Mouse (Mus musculus) heart, adult 18-20 months (tissue): ENCODE data around the gene Slc7a10. TPM values are rescaled to one million over a fixed set of nuclear protein-coding genes. Genes with fewer than 3 reads are reported as not detected.

Experiments used
- DNase-seq, 2 experiments: peaks; one replicate each; pipeline ENCODE4 v3.0.0; 2021 to 2022; ENCODE audit warnings: mixed read lengths in 1 of 2
- long read RNA-seq, 2 experiments: library from polyadenylated mRNA; stranded (forward); transcript quantifications; one replicate each; pipeline ENCODE4 v2.0.0; 2021
- total RNA-seq, 2 experiments: library from RNA; stranded (reverse); gene quantifications; 2 replicates each; pipeline ENCODE4 v1.2.3; 2021

Gene Slc7a10
- total RNA-seq = 1 to 10 TPM in 1 of 2 experiments, under 1 TPM in 1; 0.35 to 1.1 TPM
- long read RNA-seq, experiment 1 = 0 reads
- long read RNA-seq, experiment 2, partial matches to known transcripts = 0 of 1 reads
- long read RNA-seq, experiment 2, other reads (novel, unspliced or antisense) = 0 of 1 reads

DNA sequence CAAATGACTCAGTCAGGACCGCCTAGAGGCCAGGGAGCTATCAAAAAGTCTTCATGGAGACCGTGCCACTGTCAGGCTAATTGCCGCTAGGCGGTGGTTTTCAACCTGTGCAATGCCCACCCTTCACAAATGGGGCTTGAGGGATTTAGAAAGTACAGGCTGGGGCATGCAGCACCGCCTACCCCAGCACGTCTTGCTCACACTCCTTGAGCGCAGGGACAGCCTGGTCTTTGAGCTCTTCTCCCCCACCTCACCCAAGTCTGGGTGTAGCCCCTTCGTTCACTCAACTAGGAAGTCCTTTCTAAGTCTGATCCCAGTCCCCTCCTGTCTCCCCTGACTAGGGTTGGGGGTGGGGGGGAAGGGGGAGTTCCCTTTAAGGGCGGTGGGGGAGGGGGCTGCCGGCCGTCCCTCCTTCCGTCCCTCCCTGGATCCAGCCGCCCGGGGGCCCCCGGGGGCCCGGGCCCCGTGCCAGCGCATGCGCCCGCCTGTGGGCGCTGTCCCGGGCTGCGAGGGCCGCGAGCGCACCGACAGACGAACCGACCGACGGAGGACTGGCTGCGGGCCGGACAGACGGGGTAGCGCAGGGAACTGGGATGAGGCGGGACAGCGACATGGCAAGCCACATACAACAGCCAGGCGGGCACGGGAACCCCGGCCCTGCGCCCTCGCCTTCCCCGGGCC, at the start of gene Slc7a10:
Slc7a10 (plus strand) TSS at position 497 of the 681 bp plus-strand sequence.
- DNase-seq = no peak

DNA sequence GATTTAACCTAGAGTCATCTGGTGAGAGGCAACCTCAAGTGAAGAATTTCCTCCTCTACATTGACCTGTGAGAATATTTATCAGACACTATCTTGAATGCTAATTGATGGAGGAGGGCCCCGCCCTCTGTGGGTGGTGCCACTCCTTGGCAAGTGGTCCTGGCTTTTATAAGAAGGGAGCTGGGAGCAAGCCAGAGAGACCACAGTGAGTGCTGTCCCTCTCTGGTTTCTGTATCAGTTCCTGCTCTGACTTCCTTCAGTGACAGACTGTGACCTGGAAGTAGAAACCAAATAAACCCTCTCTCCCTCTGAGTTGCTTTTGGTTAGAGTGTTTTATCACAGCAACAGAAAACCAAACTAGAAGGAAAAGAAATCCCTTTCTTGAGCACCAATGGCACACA, 48.7 kb upstream of the Slc7a10 start:
- no peak for DNase-seq

DNA sequence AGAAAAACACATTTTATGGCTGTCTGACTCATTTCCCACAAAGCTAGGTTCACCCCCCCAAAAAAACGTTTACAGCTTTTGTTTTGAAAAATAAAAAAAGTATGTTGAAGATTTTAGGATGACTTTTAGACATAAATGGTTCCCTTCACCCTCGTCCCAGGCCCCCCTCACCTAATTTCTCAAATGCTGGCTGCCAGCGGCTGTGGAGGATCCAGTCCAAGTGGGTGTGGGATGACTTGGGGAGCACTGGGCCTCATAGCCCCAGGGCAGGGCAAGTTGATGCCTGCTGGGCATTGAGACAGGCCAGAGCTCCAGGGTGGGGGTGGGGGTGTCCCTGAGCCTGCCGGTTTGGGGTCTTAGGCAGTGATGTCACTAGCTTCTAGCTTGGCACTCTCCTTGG, 47.7 kb upstream of the Slc7a10 start:
- DNase-seq = no peak

DNA sequence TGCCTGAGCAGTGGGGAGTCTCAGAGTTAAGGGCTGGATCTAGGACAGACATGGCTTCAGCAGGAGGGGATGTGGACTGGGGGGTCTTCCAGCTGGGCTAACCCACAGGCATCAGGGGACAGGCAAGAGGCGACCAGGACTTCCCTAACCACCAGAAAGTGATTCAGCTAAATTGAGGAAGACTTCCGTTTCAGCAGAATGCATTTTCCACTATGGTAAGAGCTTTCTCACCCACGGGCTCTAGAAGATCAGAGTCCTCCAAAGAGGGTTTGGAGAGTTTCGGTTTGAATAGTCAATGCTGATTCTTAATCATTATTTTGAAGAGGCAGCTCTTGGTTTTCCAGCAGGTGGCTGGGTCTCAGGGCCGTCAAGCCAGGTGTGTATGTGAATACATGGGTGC, 46.3 kb upstream of the Slc7a10 start:
- DNase-seq = no peak

DNA sequence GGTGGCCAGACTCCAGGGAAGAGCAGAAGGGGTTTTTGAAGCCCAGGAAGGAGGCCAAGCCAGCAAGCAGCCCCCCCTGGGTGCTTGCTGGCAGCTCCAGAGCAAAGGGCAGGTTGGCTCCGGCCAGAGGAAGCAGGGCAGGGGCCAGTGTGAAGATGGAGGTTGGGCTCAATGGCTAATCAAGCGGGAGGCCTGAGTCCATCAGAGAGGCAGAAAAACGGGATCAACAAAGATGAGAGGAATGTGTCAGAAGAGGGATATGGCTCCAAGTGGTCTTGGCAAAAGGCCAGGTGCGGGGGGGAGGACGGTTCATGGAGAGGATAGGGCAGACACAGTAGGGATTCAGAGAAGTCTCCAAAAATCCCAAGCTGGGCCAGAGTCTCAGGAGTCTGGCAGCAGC, 44.7 kb upstream of the Slc7a10 start:
- no peak for DNase-seq

DNA sequence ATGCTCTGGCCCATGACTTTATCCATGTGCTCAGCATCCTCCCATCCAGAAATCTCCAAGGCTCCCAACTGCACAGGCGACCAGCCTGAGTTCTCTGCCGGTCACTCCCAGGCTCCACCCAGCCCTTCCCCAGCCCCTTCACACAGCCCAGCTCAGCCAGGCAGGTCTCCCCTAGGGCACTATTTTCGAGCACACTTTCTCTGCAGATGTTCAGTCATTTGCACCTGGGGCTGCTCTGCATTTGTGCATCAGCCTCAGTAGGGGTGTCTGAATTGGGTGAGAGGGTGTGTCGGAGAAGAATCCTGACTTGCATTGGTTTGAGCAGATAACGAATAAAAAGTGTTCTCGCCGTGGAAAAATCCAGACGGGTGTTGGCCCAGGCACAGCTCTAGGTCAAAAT, 43.7 kb upstream of the Slc7a10 start:
- no peak for DNase-seq

DNA sequence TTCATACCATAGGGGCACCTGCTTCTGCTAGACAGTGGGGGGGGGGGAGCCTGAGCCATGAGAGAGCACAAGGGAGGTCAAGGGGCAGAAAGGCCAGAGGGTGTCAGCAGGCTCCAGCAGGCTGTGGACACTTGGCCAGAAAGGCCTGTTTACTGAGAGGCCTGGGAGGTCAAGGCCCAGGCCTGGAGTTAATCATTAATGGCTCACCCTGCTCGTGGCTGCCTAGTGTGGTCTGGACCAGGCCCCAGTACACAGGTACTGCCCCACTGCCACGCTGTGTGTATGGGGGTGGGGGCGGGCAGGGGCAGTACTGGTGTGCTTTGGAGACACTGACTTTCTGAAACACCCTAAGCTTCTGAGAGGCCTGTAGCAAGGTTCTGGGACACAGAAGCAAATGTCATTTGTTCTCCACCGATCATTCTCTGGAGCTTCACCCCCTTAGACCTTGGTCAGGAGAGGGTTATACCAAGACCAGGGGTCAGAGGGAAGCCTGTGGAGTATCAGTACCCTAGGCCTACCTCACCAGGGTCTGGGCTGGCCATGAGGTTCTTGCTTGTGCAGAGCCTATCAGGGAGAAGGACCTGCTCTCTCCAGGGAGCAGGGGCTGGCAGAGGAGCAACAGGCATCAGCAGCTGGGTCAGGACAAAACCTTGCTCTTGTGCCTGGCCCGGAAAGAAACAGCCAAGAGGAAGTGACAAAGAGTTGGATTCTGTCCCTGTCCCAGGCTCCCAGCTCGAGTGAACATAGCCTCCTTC, 42.1 kb upstream of the Slc7a10 start:
- DNase-seq = no peak

DNA sequence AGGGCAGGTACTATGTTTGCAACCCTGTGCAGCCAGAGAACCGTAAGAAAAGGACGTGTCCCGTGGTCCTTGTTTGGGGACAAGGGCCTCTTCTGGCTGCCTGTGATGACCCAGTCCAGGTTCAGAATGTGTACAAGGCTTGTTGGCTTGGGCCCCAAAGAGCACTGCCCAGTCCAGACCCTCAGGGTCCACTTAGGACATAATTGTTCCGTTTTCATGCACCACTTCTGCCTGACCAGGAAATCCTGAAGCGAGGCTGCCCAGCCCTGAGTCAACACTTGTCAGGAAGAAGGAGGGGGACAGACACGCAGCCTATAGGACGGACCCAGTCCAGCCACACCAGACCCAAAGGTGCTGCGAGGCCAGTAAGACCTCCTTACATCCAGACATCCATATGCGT, 41.1 kb upstream of the Slc7a10 start:
- no peak for DNase-seq

DNA sequence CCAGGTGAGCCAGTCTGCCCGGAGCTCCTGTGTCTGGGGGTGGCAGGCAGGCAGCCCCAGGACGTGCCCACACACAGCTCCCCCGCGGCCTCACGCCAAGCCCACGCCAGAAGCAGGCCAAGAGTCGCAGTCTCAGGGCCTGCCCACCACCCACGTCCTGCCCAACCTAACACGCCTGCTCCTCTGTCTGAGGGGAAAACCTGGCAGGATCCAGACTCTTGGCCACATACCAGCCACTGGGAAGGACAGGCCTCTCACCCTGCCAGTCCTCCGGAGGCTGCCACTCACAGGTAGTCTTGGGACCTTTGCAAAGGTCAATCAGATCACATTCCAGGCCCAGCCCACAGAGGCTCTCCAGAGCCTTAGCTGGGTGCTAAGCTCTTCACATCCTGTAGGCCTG, 39.9 kb upstream of the Slc7a10 start:
- no peak for DNase-seq

DNA sequence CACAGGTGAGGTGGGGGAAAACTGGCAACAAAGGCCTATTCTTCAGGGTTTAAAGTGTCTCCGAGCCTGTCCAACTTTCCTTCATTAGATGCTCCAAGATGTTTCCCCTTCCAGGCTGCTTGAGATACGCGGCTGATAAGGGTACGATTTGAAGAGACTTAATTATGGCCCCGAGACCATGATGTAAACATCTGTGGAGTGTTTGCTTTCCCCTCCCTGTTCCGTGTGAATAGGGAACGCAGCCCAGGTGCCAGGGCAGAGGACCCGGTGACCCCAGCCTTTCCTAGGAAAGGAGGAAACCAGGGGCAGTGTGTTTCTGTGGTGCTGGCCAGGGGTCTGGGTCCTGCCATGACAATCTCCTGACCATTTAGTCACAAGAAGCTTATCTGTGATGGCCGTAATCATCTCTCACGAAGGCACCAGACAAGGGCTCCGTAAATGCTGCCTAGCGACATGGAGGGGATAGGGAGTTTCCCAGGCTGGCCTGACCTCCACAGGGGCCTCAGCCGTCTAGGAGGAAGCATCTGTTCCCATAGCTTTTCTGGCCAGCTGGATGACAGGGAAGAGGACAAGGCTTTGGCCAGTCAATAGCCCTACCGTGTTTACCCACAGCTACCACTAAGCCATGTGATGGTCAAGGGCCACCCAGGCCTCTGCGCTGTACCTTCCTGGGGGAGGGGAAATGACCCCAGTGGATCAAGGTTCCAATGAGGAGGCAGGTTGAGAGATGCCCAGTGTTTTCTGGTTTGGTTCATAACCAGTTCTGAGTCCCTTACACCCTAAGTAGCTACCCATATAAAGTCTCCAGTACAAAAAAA, 36.4 kb upstream of the Slc7a10 start:
- peak in 1 of 2 experiments; percentile 18 for DNase-seq

DNA sequence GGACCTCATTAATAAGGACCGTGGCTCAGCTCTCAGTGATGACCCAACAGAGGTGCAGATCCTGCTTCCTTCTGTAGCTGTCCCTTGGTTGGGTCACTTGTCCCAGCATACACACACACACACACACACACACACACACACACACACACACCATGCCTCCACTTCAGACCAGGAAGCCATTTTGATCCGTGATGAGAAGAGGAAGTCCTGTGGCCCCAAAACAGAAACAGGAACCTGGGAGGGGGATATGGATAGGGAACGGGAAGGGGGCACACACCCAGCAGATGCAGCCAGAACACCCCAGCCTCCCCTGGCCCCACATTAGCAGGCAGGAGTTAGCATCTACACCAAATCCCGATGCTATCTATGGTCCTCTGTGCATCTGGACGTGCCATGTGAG, 35.3 kb upstream of the Slc7a10 start:
- peak in 1 of 2 experiments; percentile 42 for DNase-seq

DNA sequence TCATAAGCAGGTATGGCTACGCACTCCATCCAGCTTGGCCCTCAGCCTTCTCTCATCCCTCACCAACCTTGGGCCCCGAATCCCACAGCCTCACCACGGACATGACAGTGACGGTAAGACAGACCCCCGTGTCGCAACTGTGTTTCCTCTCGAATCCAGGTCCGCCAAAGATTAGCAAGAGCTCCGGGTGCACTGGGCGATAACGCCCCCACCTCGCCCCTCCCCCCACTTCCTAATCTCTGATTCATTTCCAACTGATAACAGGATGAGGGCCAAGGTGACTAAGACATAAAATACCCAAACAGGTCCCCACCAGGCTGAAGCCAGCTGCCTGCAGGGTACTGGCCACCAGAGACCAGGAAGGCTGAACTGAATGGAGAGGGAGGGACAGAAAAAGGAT, 31.7 kb upstream of the Slc7a10 start:
- DNase-seq = no peak

DNA sequence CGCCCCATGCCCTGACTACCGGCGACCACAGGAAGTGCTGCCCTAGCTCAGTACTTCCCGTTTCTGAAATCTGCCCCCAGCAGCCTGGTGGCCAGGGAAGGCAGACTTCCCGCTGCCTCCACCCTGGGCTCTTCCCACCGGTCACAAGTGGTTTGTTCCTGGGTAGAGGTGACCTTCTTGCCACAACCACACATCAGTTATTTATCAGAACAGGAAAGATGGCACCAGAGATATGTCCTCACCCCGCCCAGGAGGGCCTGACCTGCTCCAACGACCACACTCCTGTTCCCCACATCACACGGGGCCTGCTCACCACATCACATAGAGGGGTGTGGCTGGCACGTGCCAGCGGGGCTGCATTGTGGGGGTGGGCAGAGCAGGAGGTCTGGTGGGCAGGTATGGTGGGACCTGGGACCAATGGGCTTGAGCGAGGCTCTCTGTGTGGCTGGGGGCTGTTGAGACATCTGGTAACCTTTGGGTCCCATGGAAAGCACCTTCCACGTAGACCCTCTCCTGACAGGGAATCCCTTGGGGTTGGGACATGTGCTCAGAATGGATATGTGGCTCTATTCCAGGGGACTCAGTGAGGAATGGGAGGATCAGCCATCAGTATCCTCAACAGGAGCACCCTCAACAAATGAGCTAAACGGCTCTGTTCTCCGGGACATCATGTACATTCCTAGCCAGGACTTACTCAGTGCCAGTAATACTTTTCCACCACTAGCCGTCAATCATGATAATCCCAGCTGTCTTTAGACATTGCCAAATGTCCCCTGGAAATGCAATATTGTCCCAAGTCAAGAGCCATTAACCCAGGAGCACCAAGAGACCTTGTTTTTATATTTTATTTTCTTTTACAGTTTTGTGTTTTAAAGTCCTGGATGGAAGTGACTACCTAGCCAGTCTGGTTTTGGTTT, 29.4 kb upstream of the Slc7a10 start:
- peak in 1 of 2 experiments; percentile 56 for DNase-seq

DNA sequence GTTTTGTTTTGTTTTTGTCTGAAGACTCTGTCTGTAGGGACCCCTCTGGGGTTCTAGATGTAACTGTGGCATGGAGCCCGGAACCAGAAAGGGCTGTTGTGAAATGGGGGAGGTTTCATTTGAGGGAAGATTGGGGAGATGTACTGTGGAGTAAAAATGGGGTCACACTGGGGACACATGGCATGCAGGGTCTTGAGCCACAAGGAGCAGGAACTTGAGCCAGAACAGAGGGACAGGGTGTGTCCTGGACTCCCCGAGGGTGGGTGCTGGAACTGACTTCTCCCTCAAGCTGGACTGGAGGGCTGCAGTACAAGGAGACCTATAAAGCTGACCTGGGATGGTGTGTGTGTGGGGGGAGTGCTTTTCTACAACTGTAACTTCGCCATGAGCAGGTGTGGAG, 28.7 kb upstream of the Slc7a10 start:
- peak in 1 of 2 experiments; percentile 22 for DNase-seq

DNA sequence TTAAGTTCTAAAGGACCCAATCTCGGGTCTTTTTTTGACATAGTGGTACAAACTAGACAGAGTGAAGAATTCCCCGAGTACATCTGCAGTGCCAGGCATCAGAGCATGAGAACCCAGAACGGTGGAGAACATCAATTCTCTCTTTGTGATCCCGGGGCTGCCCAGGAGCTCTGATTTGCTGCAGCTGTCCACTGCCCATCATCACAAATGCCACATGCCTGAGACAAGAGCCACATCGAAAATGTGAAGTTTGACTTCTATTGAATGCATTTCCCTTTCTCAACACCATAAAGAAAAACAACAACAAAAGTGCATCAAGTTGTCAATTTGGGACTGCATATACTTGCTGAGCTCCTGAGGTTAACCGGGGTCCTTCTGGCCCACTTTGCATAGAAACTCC, 23.7 kb upstream of the Slc7a10 start:
- DNase-seq = no peak

DNA sequence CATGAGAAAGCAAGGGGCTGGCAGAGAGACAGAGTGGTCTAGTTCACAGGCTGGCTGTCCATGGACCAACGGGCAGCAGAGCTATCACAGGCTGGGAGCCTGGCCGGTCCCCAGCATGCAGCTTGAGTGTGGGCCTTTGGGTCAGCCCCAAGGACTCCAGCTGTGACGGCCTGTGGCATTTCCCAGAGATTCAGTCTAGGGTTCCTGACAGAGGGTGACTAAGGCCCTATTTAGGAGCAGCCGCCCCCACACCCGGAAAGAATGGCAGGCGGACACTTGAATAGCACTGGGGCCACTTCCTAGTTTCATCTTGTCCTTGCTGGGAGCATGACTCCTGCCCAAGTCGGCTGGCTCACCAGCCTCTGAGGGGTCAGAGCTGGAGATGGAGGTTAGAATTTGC, 22.6 kb upstream of the Slc7a10 start:
- peak in 1 of 2 experiments; percentile 57 for DNase-seq

DNA sequence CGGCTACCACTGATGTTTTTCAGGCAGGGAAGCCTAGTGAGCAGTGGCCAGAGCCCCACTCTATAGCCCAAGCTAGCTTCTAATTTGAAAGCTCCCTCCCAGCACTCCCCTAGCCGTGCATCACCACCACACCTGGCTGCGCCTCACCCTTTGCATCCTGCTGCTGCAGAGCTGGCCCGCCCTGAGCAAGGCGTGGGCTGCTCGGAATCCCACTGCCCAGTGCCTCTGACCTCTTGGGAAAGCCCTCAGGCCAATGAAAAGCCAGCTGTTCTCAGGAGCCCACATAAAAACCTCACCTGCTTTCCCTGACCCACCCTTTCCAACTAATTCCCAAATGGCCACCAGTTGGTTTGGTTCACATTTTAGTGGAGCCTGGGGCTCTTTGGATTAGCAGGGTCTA, 22.1 kb upstream of the Slc7a10 start:
- DNase-seq = no peak

DNA sequence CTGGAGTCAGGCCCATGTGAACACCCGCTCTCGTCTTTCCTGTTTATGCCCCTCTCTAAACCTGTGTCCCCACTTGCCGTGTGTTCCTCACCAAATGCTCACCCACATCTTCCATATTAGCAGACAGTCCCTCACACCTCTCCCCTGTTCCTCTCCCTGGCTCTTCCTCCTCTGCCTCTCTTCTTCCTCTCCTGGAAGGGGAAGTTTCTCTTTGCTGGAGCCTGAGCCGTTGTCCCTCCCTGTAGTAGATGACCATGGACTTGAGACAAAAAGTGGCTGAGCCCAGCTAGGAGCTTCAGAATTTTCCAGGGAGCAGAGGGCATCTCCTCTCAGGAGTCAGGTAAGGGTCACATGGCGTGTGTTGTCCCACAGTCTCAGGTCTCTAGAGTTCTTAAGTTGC, 19.2 kb upstream of the Slc7a10 start:
- no peak for DNase-seq

DNA sequence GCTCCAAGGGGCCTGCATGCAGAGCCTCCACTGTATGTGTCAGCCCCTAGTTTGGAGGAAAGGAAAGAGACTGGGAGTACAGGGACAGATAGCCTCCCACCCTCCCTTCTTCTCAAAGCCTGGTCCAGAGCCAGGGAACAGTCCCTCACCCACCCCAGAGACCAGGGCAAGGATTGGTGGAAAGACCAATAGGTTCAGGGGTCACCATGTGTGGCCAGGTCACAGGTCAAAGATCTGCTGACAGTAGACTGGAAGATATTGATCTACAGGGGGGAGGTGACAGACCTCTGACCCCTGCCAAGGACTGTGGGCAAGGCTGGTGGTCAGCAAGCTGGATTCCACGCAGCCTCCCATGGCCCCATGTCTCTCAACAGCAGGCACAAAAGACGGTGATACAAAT, 18.3 kb upstream of the Slc7a10 start:
- no peak for DNase-seq

DNA sequence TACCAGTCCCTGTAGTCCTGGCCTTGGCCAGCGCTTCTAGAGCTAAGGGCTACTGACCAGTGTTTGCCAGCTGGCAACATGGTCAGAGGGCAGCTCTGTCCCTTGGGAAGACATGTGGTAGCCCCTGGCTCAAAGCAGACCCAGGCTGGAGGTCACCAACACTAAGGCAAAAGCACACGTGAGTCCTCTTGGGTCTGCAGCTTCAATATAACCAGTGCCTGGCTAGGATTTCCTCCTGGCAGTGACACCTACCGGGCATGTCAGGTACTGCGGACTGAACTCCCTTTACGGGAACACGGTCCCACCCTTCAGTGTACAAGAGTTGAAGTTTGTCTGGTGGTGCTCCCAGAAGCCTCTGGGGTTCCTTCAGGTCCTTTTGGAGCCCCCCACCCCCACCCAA, 16.8 kb upstream of the Slc7a10 start:
- DNase-seq = peak; percentile 88 to 95

DNA sequence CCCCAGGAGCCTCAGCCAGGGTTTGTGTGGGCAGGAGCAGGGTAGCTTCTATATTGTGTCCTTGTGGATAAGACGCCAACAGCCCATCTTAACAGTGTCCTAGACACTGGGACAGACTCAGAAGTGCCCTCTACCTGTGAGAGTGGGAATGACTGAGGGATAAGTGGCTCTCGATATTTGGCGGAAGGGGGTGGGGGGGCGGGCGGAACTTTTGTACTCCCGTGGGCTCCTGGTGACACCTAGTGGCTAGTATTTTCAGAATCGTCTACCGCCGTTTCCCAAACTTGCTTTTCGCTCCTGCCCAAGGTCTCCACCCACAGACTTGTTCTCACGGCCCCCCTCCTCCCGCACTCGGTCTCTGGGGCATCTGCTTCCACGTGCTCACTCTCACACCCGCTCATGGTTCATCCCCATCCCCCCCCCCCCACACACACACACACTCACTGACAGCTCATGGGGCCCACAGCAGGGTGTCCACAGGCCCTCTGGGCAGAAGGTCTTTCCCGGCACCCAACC, 14.3 kb upstream of the Slc7a10 start:
- DNase-seq = peak; percentile 82 to 88
